Mouse (Mus musculus) neural tube, embryonic 15.5 days (tissue): ENCODE results near the gene Zfp710. TPM values are rescaled to one million over a fixed set of nuclear protein-coding genes. Genes with fewer than 3 reads are reported as not detected.
"Not testable (repeated sequence)": the region's sequence is repeated elsewhere in the genome, so short reads cannot be mapped to it uniquely, and the experiment has no call there.

Source experiments
- ATAC-seq: fragments of 200-750 bp; cut with Nextera tagmentation; 2 replicates; pipeline ENCODE4 v1.8.0; 2017; ENCODE audit warnings: mild to moderate bottlenecking, moderate TSS enrichment, moderate library complexity; ENCODE audit not compliant: low FRiP score
- H3K27ac ChIP-seq: fragments of 300-500 bp; sonication (generic); replicated peaks from 2 replicates; pipeline ENCODE4 v1.5.1; 2015; ENCODE audit warnings: mild to moderate bottlenecking, inconsistent platforms
- H3K27me3 ChIP-seq: fragments of 300-500 bp; sonication (generic); replicated peaks from 2 replicates; pipeline ENCODE4 v1.6.1; 2015; ENCODE audit warnings: inconsistent platforms
- H3K36me3 ChIP-seq: fragments of 300-500 bp; sonication (generic); 2 replicates; pipeline ENCODE4 v1.6.1; 2015; ENCODE audit warnings: inconsistent platforms
- H3K4me1 ChIP-seq: fragments of 300-500 bp; sonication (generic); 2 replicates; pipeline ENCODE4 v1.6.1; 2015; ENCODE audit warnings: inconsistent platforms
- H3K4me2 ChIP-seq: fragments of 300-500 bp; sonication (generic); 2 replicates; pipeline ENCODE4 v1.6.1; 2015; ENCODE audit warnings: inconsistent platforms, mild to moderate bottlenecking, moderate library complexity
- H3K4me3 ChIP-seq: fragments of 300-500 bp; sonication (generic); replicated peaks from 2 replicates; pipeline ENCODE4 v1.5.1; 2015; ENCODE audit warnings: mild to moderate bottlenecking, inconsistent platforms
- H3K9ac ChIP-seq: fragments of 300-500 bp; sonication (generic); replicated peaks from 2 replicates; pipeline ENCODE4 v1.6.1; 2015; ENCODE audit warnings: mild to moderate bottlenecking, inconsistent platforms
- H3K9me3 ChIP-seq: fragments of 300-500 bp; sonication (generic); replicated peaks from 2 replicates; pipeline ENCODE4 v1.6.1; 2016; ENCODE audit warnings: inconsistent platforms
- WGBS: fragments of 180-500 bp; shearing (Covaris S2); methylation state at CpG from one replicate; pipeline ENCODE4 v1.1.7; 2015; ENCODE audit warnings: mixed read lengths; 5-methylcytosine and 5-hydroxymethylcytosine counted together
- polyA plus RNA-seq: library from polyadenylated mRNA; unstranded; fragments of >200 nt; fragmentation: Nextera tagmentation; extraction: Ambion mirVana; gene quantifications from 2 replicates; pipeline ENCODE4 v1.2.1, GENCODE M21; 2015

Gene Zfp710
- polyA plus RNA-seq, 1 experiment from 2014 or later: 11.6 TPM

GRCm38 (mm10) chr7:80113989-80114388 lies 89.4 kb downstream of the Zfp710 start:
- Histone ChIP-seq H3K36me3 (no peaks in the 10 kb centered on the region), H3K27ac (peak overlapping the region; percentile 96), H3K4me3 (peak overlapping the region; percentile 94), H3K27me3 (no peaks in the 10 kb centered on the region), H3K4me2 (peak overlapping the region; percentile 78), H3K4me1 (peaks cover 41% of the 10 kb centered on the region), H3K9me3 (no peaks in the 10 kb centered on the region), H3K9ac (peak overlapping the region; percentile 97)
- 0 out of 2 replicates have a peak, but pooled peaks have one; percentile 6 for ATAC-seq
- 3% methylated on average over 10 of the region's 10 CpGs for WGBS

- Histone ChIP-seq H3K4me1 (peaks cover 41% of the 10 kb centered on the region), H3K4me2 (peak overlapping the region; percentile 78), H3K27me3 (no peaks in the 10 kb centered on the region), H3K4me3 (peak overlapping the region; percentile 94), H3K36me3 (no peaks in the 10 kb centered on the region), H3K9ac (peak overlapping the region; percentile 97), H3K27ac (peak overlapping the region; percentile 96), H3K9me3 (no peaks in the 10 kb centered on the region)
- ATAC-seq: peak; percentile 80
- WGBS: under 1% methylated on average over 52 of the region's 52 CpGs
Measured at GRCm38 (mm10) chr7:80114451-80115223, 90.0 kb downstream of the Zfp710 start.

GRCm38 (mm10) chr7:80115224-80115590 lies 90.6 kb downstream of the Zfp710 start, which contains the start of gene Idh2:
Idh2 (minus strand) TSS chr7:80115392.
- no peaks in the 10 kb centered on the region for H3K9me3 ChIP-seq
- H3K36me3 ChIP-seq: no peaks in the 10 kb centered on the region
- H3K27ac ChIP-seq: peak within 1 kb of the TSS; percentile 96
- peak within 1 kb of the TSS; percentile 94 for H3K4me3 ChIP-seq
- peak; percentile 95 for ATAC-seq
- H3K4me1 ChIP-seq: peaks cover 41% of the 10 kb centered on the region
- peak within 1 kb of the TSS; percentile 97 for H3K9ac ChIP-seq
- under 1% methylated on average over 29 of the region's 29 CpGs for WGBS
- H3K27me3 ChIP-seq: no peaks in the 10 kb centered on the region
- H3K4me2 ChIP-seq: peak within 1 kb of the TSS; percentile 78

GRCm38 (mm10) chr7:80116158-80116557 lies 91.5 kb downstream of the Zfp710 start:
- H3K4me1 ChIP-seq: peaks cover 41% of the 10 kb centered on the region
- H3K36me3 ChIP-seq: no peaks in the 10 kb centered on the region
- no peak for ATAC-seq
- H3K27me3 ChIP-seq: no peaks in the 10 kb centered on the region
- H3K9me3 ChIP-seq: no peaks in the 10 kb centered on the region
- 83% methylated on average over 2 of the region's 2 CpGs for WGBS
- H3K4me2 ChIP-seq: peak overlapping the region; percentile 78
- H3K27ac ChIP-seq: peak overlapping the region; percentile 96; the same call in 1 of the 2 replicates
- peak overlapping the region; percentile 94; the same call in 1 of the 2 replicates for H3K4me3 ChIP-seq
- 0 out of 2 replicates have a peak overlapping the region, but pooled peaks have one; percentile 97 for H3K9ac ChIP-seq

GRCm38 (mm10) chr7:80119198-80119597 lies 94.6 kb downstream of the Zfp710 start:
- no peaks in the 10 kb centered on the region for H3K9me3 ChIP-seq
- no peak overlapping the region for H3K4me2 ChIP-seq
- no peak for ATAC-seq
- WGBS: 74% methylated on average over 4 of the region's 4 CpGs
- H3K27ac ChIP-seq: no peak overlapping the region
- H3K4me3 ChIP-seq: no peak overlapping the region
- no peak overlapping the region for H3K9ac ChIP-seq
- H3K4me1 ChIP-seq: peaks cover 12% of the 10 kb centered on the region
- H3K36me3 ChIP-seq: no peaks in the 10 kb centered on the region
- no peaks in the 10 kb centered on the region for H3K27me3 ChIP-seq

- Histone ChIP-seq H3K4me3 (no peak overlapping the region), H3K9me3 (no peaks in the 10 kb centered on the region), H3K27me3 (no peaks in the 10 kb centered on the region), H3K4me2 (no peak overlapping the region), H3K4me1 (peaks cover 2% of the 10 kb centered on the region), H3K36me3 (no peaks in the 10 kb centered on the region), H3K9ac (no peak overlapping the region), H3K27ac (no peak overlapping the region)
- no peak for ATAC-seq
- WGBS: 66% methylated on average over 5 of the region's 5 CpGs
Measured at GRCm38 (mm10) chr7:80121083-80121482, 96.5 kb downstream of the Zfp710 start.

GRCm38 (mm10) chr7:80123115-80123514 lies 98.5 kb downstream of the Zfp710 start:
- no peak for ATAC-seq
- H3K36me3 ChIP-seq: no peaks in the 10 kb centered on the region
- no peaks in the 10 kb centered on the region for H3K27me3 ChIP-seq
- no peak overlapping the region for H3K4me2 ChIP-seq
- no peak overlapping the region for H3K4me3 ChIP-seq
- no peaks in the 10 kb centered on the region for H3K9me3 ChIP-seq
- no peaks in the 10 kb centered on the region for H3K4me1 ChIP-seq
- no peak overlapping the region for H3K27ac ChIP-seq
- H3K9ac ChIP-seq: no peak overlapping the region
- 65% methylated on average over 4 of the region's 4 CpGs for WGBS

GRCm38 (mm10) chr7:80123672-80124071 lies 99.1 kb downstream of the Zfp710 start:
- no peak overlapping the region for H3K4me2 ChIP-seq
- no peaks in the 10 kb centered on the region for H3K36me3 ChIP-seq
- no peak overlapping the region for H3K27ac ChIP-seq
- H3K9me3 ChIP-seq: no peaks in the 10 kb centered on the region
- H3K27me3 ChIP-seq: no peaks in the 10 kb centered on the region
- no peak for ATAC-seq
- no peak overlapping the region for H3K4me3 ChIP-seq
- no peaks in the 10 kb centered on the region for H3K4me1 ChIP-seq
- 88% methylated on average over 2 of the region's 2 CpGs for WGBS
- no peak overlapping the region for H3K9ac ChIP-seq

- ATAC-seq: no peak
- Histone ChIP-seq H3K36me3 (no peaks in the 10 kb centered on the region), H3K4me3 (no peak overlapping the region), H3K4me1 (peaks cover 7% of the 10 kb centered on the region), H3K27ac (no peak overlapping the region), H3K9me3 (no peaks in the 10 kb centered on the region), H3K9ac (no peak overlapping the region), H3K4me2 (no peak overlapping the region), H3K27me3 (no peaks in the 10 kb centered on the region)
- 72% methylated on average over 4 of the region's 4 CpGs for WGBS
Measured at GRCm38 (mm10) chr7:80129278-80129677, 104.7 kb downstream of the Zfp710 start.

GRCm38 (mm10) chr7:80130344-80131055 lies 105.9 kb downstream of the Zfp710 start:
- H3K27ac ChIP-seq: no peak overlapping the region
- no peak overlapping the region for H3K9ac ChIP-seq
- no peaks in the 10 kb centered on the region for H3K9me3 ChIP-seq
- peaks cover 12% of the 10 kb centered on the region for H3K4me1 ChIP-seq
- no peak overlapping the region for H3K4me3 ChIP-seq
- 33% methylated on average over 12 of the region's 12 CpGs for WGBS
- no peaks in the 10 kb centered on the region for H3K27me3 ChIP-seq
- H3K36me3 ChIP-seq: no peaks in the 10 kb centered on the region
- no peak overlapping the region for H3K4me2 ChIP-seq
- ATAC-seq: no peak

- H3K4me1 ChIP-seq: peaks cover 12% of the 10 kb centered on the region
- not testable (repeated sequence) for H3K27ac ChIP-seq, ATAC-seq, H3K9me3 ChIP-seq, H3K36me3 ChIP-seq, H3K9ac ChIP-seq, H3K4me2 ChIP-seq, H3K4me3 ChIP-seq, H3K27me3 ChIP-seq
- WGBS: 76% methylated on average over 7 of the region's 7 CpGs
Measured at GRCm38 (mm10) chr7:80131315-80131714, 106.7 kb downstream of the Zfp710 start.

- WGBS: 54% methylated on average over 9 of the region's 9 CpGs
Measured at GRCm38 (mm10) chr7:80132541-80132940, 107.9 kb downstream of the Zfp710 start.

More at GRCm38 (mm10) chr7:80132541-80132940, 107.9 kb downstream of the Zfp710 start:
- Histone ChIP-seq H3K4me2 (no peak overlapping the region), H3K36me3 (no peaks in the 10 kb centered on the region), H3K4me3 (no peak overlapping the region), H3K9me3 (no peaks in the 10 kb centered on the region), H3K9ac (no peak overlapping the region), H3K27me3 (no peaks in the 10 kb centered on the region), H3K27ac (no peak overlapping the region), H3K4me1 (peaks cover 12% of the 10 kb centered on the region)
- no peak for ATAC-seq
